Mouse (Mus musculus) thymus, adult 2 months (tissue): ENCODE data around the gene Dnajc27.

Experiments
- CTCF ChIP-seq: fragments of 200-500 bp; IDR thresholded peaks from 2 replicates; pipeline ENCODE4 v1.5.1; 2012; ENCODE audit warnings: mild to moderate bottlenecking, control low read depth, low read length, moderate library complexity, borderline replicate concordance; ENCODE audit not compliant: control insufficient read depth, poor library complexity, insufficient read depth; ENCODE audit errors: extremely low read depth
- POLR2A ChIP-seq: fragments of 200-500 bp; IDR thresholded peaks from 2 replicates; pipeline ENCODE4 v1.6.1; 2012; ENCODE audit warnings: mild to moderate bottlenecking, low read length, control low read depth, moderate library complexity; ENCODE audit not compliant: control insufficient read depth, poor library complexity, insufficient read depth; ENCODE audit errors: extremely low read depth

DNA sequence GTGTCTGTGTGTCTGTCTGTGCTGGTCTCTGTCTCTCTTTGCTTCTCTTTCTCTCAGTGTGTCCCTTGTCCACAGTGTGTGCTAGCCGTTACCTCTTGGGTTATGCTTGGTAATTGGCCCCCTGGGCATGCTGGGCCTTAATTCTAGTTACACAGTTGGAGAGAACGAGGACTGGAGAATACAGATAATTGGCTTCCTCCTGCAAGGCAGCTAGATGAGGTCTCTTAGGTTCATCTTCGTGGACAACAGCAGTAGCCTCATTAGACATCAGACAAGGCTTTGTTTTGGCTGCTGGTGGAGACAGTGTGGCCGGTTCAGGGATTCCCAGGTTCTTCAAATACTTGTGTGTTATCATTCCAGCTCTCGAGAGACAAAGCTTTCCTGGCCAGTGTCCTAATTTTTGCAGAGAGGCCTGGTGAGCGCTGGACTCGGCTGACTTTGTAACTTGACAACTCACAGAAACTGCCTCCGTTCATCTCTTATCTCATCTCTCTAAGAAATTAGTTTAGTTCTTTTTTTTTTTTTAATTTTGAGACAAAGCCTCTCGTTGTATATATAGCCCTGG is 31.4 kb upstream of the Dnajc27 start:
- no peak for TF ChIP-seq CTCF
- TF ChIP-seq POLR2A, result no peak
